Mouse (Mus musculus): Measurements from ENCODE around the gene Magi1. TPM values are rescaled to one million over a fixed set of nuclear protein-coding genes. Genes with fewer than 3 reads are reported as not detected.

Gene Magi1
- polyA plus RNA-seq, 1 experiment from 2014 or later = 6.8 TPM

DNA sequence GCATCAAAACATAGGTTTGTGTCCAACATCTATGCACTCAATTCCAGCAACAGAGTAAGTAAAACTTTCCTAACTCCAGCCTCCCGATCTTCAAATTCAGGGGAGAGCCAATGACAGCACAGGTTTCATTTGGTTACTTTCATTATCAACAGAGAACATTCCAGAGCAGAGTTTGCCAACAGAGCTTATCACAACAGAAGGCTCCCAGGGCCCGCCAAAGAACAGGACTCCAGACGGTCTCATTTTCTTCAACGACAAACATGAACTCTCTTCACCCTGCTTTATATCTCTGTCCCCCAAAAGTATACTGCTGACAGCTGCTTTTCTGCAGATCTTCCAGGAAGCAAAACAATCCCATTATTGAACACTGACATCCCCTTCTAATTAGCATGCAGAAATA, 481.3 kb downstream of the Magi1 start:
- Histone ChIP-seq H3K4me1 (ENCODE audit: control insufficient read depth, insufficient read depth, low read length) (no peaks in the 10 kb centered on the region), H3K27me3 (replicated peaks; ENCODE audit: control insufficient read depth, insufficient read depth, low read length) (no peaks in the 10 kb centered on the region), H3K27ac (replicated peaks; ENCODE audit: low read depth, low read length) (no peak overlapping the region), H3K4me3 (ENCODE audit: low read depth, low read length) (no peak overlapping the region), H3K9me3 (ENCODE audit: control insufficient read depth, low read length) (no peaks in the 10 kb centered on the region), H3K4me2 (ENCODE audit: low read depth, low read length) (no peak overlapping the region), H3K9ac (ENCODE audit: low read depth, low read length) (no peak overlapping the region), H3K36me3 (ENCODE audit: control insufficient read depth, insufficient read depth, low read length) (no peaks in the 10 kb centered on the region)
- 36% methylated on average over 4 of the region's 4 CpGs for WGBS
- DNase-seq (ENCODE audit: low spot score) (peak; percentile 33), ATAC-seq (ENCODE audit: low read depth) (no peak)

DNA sequence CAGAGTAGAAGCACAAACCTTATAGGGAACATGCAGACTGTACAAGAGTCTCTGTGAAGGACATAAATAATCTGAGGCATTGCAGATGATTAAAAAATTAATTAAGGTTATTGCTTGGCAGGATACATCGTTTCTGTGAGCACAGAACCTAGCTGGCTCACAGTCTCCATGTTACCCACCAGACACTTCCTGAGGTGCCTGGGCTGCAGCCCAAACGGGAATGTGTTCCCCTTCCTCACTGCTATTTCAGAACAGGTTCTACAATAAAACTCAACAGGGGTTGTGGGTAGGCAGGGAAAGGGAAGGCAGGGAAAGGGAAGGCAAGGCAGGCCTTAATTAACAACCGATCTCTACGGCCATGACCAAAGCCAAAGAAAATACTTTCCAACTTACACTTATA, 483.3 kb downstream of the Magi1 start:
- ATAC-seq (ENCODE audit: low read depth) (no peak), DNase-seq (ENCODE audit: low spot score) (no peak)
- Histone ChIP-seq H3K36me3 (ENCODE audit: control insufficient read depth, insufficient read depth, low read length) (no peaks in the 10 kb centered on the region), H3K27ac (replicated peaks; ENCODE audit: low read depth, low read length) (no peak overlapping the region), H3K4me2 (ENCODE audit: low read depth, low read length) (no peak overlapping the region), H3K9me3 (ENCODE audit: control insufficient read depth, low read length) (no peaks in the 10 kb centered on the region), H3K27me3 (replicated peaks; ENCODE audit: control insufficient read depth, insufficient read depth, low read length) (no peaks in the 10 kb centered on the region), H3K9ac (ENCODE audit: low read depth, low read length) (no peak overlapping the region), H3K4me3 (ENCODE audit: low read depth, low read length) (no peak overlapping the region), H3K4me1 (ENCODE audit: control insufficient read depth, insufficient read depth, low read length) (no peaks in the 10 kb centered on the region)
- 68% methylated on average over 4 of the region's 4 CpGs for WGBS

DNA sequence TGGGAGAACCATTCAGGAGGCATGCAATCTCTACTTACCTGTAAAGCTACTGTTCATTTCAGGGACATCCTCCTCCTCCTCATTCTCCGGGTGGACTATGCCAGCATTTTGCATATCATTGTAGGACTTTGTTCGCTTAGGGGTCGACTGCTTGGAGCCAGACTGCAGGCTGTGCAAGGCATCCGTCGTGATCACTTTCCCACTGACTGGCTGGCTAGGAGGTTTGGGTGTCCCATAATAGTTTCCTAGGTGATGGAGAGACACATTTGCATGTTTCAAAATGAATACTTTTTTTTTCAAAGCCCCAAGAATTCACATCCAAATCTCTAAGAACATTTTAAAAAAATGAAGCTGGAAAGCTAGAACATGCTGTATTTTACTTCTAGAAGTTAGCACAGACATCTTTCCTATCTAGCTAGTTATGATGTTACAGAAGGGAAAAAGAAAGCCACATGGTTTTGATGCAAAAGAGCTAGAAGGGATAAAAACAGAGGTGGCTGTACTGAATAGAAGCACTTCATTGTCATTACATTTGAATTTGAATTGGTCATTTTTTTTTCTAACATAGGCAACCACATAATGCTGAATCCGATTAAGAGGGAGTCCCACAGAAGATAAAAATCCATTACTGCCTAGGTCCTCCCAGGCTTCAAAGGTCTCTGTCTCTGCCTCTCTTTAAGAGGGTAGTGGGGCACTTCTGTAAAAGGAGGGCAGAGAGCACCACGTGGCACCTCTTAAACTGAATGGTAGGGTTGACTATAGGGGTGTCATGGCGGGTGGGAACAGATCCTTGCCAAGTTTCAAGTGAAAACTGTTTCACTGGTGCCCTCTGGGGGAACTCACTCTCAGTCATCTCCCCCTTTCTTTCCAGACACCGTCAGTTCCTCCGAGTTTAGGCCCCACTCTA, 491.2 kb downstream of the Magi1 start:
- no peak for ATAC-seq (ENCODE audit: low read depth)
- no peaks in the 10 kb centered on the region for H3K9me3 ChIP-seq (ENCODE audit: control insufficient read depth, low read length)
- H3K9ac ChIP-seq (ENCODE audit: low read depth, low read length) = no peak overlapping the region
- WGBS = 78% methylated on average over 10 of the region's 10 CpGs
- H3K27me3 ChIP-seq (replicated peaks; ENCODE audit: control insufficient read depth, insufficient read depth, low read length) = no peaks in the 10 kb centered on the region
- H3K4me3 ChIP-seq (ENCODE audit: low read depth, low read length) = no peak overlapping the region
- no peak overlapping the region for H3K27ac ChIP-seq (replicated peaks; ENCODE audit: low read depth, low read length)
- DNase-seq (ENCODE audit: low spot score) = no peak
- H3K36me3 ChIP-seq (ENCODE audit: control insufficient read depth, insufficient read depth, low read length) = no peaks in the 10 kb centered on the region
- H3K4me1 ChIP-seq (ENCODE audit: control insufficient read depth, insufficient read depth, low read length) = no peaks in the 10 kb centered on the region
- H3K4me2 ChIP-seq (ENCODE audit: low read depth, low read length) = no peak overlapping the region

- H3K9ac ChIP-seq (ENCODE audit: low read depth, low read length) = no peak overlapping the region
- no peak overlapping the region for H3K4me2 ChIP-seq (ENCODE audit: low read depth, low read length)
- no peaks in the 10 kb centered on the region for H3K9me3 ChIP-seq (ENCODE audit: control insufficient read depth, low read length)
- no peaks in the 10 kb centered on the region for H3K4me1 ChIP-seq (ENCODE audit: control insufficient read depth, insufficient read depth, low read length)
- H3K27me3 ChIP-seq (replicated peaks; ENCODE audit: control insufficient read depth, insufficient read depth, low read length) = no peaks in the 10 kb centered on the region
- no peak overlapping the region for H3K4me3 ChIP-seq (ENCODE audit: low read depth, low read length)
- H3K36me3 ChIP-seq (ENCODE audit: control insufficient read depth, insufficient read depth, low read length) = no peaks in the 10 kb centered on the region
- DNase-seq (ENCODE audit: low spot score) (no peak), ATAC-seq (ENCODE audit: low read depth) (no peak)
- H3K27ac ChIP-seq (replicated peaks; ENCODE audit: low read depth, low read length) = no peak overlapping the region
Observed at GRCm38 (mm10) chr6:93789721-93790120, 494.0 kb downstream of the Magi1 start.

DNA sequence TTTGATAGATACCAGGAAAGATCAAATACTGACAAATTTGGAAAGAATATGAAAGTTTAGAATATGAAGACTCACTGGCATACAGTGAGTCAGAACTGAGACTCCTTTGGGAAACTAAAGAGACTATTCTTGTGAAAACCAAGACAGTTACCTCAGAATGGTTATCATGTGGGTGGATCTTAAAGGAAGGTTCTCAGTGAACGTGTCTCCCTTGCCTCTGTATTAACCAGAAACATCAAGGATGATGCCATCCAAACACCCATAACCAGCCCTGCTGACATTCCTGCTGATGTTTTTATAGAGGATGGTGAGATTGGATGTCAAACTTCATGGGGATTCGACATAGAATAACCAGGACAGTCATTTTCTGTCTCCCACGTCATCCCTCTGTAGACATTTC, 496.7 kb downstream of the Magi1 start:
- Histone ChIP-seq H3K9ac (ENCODE audit: low read depth, low read length) (no peak overlapping the region), H3K27ac (replicated peaks; ENCODE audit: low read depth, low read length) (no peak overlapping the region), H3K27me3 (replicated peaks; ENCODE audit: control insufficient read depth, insufficient read depth, low read length) (no peaks in the 10 kb centered on the region), H3K4me2 (ENCODE audit: low read depth, low read length) (no peak overlapping the region), H3K36me3 (ENCODE audit: control insufficient read depth, insufficient read depth, low read length) (no peaks in the 10 kb centered on the region), H3K4me1 (ENCODE audit: control insufficient read depth, insufficient read depth, low read length) (no peaks in the 10 kb centered on the region), H3K4me3 (ENCODE audit: low read depth, low read length) (no peak overlapping the region), H3K9me3 (ENCODE audit: control insufficient read depth, low read length) (no peaks in the 10 kb centered on the region)
- 91% methylated on average over 3 of the region's 3 CpGs for WGBS
- ATAC-seq (ENCODE audit: low read depth) (no peak), DNase-seq (ENCODE audit: low spot score) (no peak)

DNA sequence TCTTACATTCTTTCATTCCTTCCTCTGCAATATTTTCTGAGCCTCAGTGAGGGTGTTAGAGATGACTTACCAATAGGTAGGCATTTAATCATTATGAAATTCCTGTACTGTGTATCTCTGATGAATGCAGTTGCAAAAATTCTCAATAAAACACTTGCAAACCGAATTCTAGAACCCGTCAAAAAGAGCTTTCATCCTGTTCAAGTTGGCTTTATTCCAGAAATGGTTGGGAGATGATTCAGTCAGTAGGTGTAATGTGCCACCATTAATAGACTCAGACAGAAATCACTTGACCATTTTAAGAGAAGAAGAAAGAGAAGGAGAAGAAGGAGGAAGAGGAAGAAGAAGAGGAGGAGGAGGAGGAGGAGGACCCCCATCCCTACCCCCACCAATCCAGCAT, 497.5 kb downstream of the Magi1 start:
- Histone ChIP-seq H3K4me2 (ENCODE audit: low read depth, low read length) (no peak overlapping the region), H3K4me1 (ENCODE audit: control insufficient read depth, insufficient read depth, low read length) (no peaks in the 10 kb centered on the region), H3K27ac (replicated peaks; ENCODE audit: low read depth, low read length) (no peak overlapping the region), H3K9ac (ENCODE audit: low read depth, low read length) (no peak overlapping the region), H3K36me3 (ENCODE audit: control insufficient read depth, insufficient read depth, low read length) (no peaks in the 10 kb centered on the region), H3K27me3 (replicated peaks; ENCODE audit: control insufficient read depth, insufficient read depth, low read length) (no peaks in the 10 kb centered on the region), H3K4me3 (ENCODE audit: low read depth, low read length) (no peak overlapping the region), H3K9me3 (ENCODE audit: control insufficient read depth, low read length) (no peaks in the 10 kb centered on the region)
- ATAC-seq (ENCODE audit: low read depth) = no peak
- DNase-seq (ENCODE audit: low spot score) = no peak
- 67% methylated on average over 2 of the region's 2 CpGs for WGBS

- ATAC-seq (ENCODE audit: low read depth) = no peak
- WGBS = 51% methylated on average over 4 of the region's 4 CpGs
- H3K4me1 ChIP-seq (ENCODE audit: control insufficient read depth, insufficient read depth, low read length) = no peaks in the 10 kb centered on the region
- H3K27me3 ChIP-seq (replicated peaks; ENCODE audit: control insufficient read depth, insufficient read depth, low read length) = no peaks in the 10 kb centered on the region
- H3K4me2 ChIP-seq (ENCODE audit: low read depth, low read length) = no peak overlapping the region
- peak; percentile 16 for DNase-seq (ENCODE audit: low spot score)
- H3K4me3 ChIP-seq (ENCODE audit: low read depth, low read length) = no peak overlapping the region
- peaks cover 8% of the 10 kb centered on the region; the same call in 1 of the 2 replicates for H3K36me3 ChIP-seq (ENCODE audit: control insufficient read depth, insufficient read depth, low read length)
- H3K27ac ChIP-seq (replicated peaks; ENCODE audit: low read depth, low read length) = no peak overlapping the region
- H3K9ac ChIP-seq (ENCODE audit: low read depth, low read length) = no peak overlapping the region
- H3K9me3 ChIP-seq (ENCODE audit: control insufficient read depth, low read length) = 0 out of 2 replicates have a peak, but pooled peaks cover 8% of the 10 kb centered on the region
Observed at GRCm38 (mm10) chr6:93771081-93771480, 512.6 kb downstream of the Magi1 start.

GRCm38 (mm10) chr6:93770283-93771025, 513.3 kb downstream of the Magi1 start:
- H3K27me3 ChIP-seq (replicated peaks; ENCODE audit: control insufficient read depth, insufficient read depth, low read length) = no peaks in the 10 kb centered on the region
- no peak overlapping the region for H3K27ac ChIP-seq (replicated peaks; ENCODE audit: low read depth, low read length)
- H3K4me3 ChIP-seq (ENCODE audit: low read depth, low read length) = no peak overlapping the region
- 72% methylated on average over 5 of the region's 5 CpGs for WGBS
- 0 out of 2 replicates have a peak, but pooled peaks cover 8% of the 10 kb centered on the region for H3K9me3 ChIP-seq (ENCODE audit: control insufficient read depth, low read length)
- no peak overlapping the region for H3K9ac ChIP-seq (ENCODE audit: low read depth, low read length)
- H3K36me3 ChIP-seq (ENCODE audit: control insufficient read depth, insufficient read depth, low read length) = peaks cover 8% of the 10 kb centered on the region; the same call in 1 of the 2 replicates
- no peak for DNase-seq (ENCODE audit: low spot score)
- no peaks in the 10 kb centered on the region for H3K4me1 ChIP-seq (ENCODE audit: control insufficient read depth, insufficient read depth, low read length)
- ATAC-seq (ENCODE audit: low read depth) = no peak
- H3K4me2 ChIP-seq (ENCODE audit: low read depth, low read length) = no peak overlapping the region
